Mouse (Mus musculus) bone marrow, adult 2 months (tissue): ENCODE data around the gene Nhej1. TPM values are rescaled to one million over a fixed set of nuclear protein-coding genes. Genes with fewer than 3 reads are reported as not detected.

Experiments
- H3K27ac ChIP-seq: fragments of 200-500 bp; 2 replicates; pipeline ENCODE4 v1.5.1; 2012; ENCODE audit warnings: low read depth, mild to moderate bottlenecking, control low read depth, inconsistent platforms, low read length; ENCODE audit not compliant: control insufficient read depth, poor library complexity, insufficient read depth
- H3K4me1 ChIP-seq: fragments of 200-500 bp; 2 replicates; pipeline ENCODE4 v1.6.1; 2011; ENCODE audit warnings: low read length; ENCODE audit not compliant: control insufficient read depth, insufficient read depth
- H3K4me3 ChIP-seq: fragments of 200-500 bp; replicated peaks from 2 replicates; pipeline ENCODE3; 2011; ENCODE audit warnings: mild to moderate bottlenecking, low read depth, low read length, control low read depth; ENCODE audit not compliant: control insufficient read depth
- CTCF ChIP-seq: fragments of 200-500 bp; IDR thresholded peaks from 2 replicates; pipeline ENCODE4 v1.5.1; 2011; ENCODE audit warnings: low read length, control low read depth; ENCODE audit not compliant: control insufficient read depth, insufficient read depth
- POLR2A ChIP-seq: fragments of 200-500 bp; IDR thresholded peaks from 2 replicates; pipeline ENCODE4 v1.6.1; 2011; ENCODE audit warnings: low read depth, mild to moderate bottlenecking, control low read depth, low read length, borderline replicate concordance; ENCODE audit not compliant: control insufficient read depth
- WGBS: fragments of 180-500 bp; shearing (Covaris S2); methylation state at CpG from one replicate; pipeline ENCODE4 v1.1.7; 2018; 5-methylcytosine and 5-hydroxymethylcytosine counted together
- polyA plus RNA-seq: library from polyadenylated mRNA; stranded (reverse); fragments of >200 nt; gene quantifications from 2 replicates; pipeline ENCODE4 v1.2.4, GENCODE M21; 2011; ENCODE audit warnings: low replicate concordance; ENCODE audit not compliant: missing spikeins, insufficient read depth, insufficient read length

Nhej1 gene
- polyA plus RNA-seq, 1 experiment = 11.6 TPM

DNA sequence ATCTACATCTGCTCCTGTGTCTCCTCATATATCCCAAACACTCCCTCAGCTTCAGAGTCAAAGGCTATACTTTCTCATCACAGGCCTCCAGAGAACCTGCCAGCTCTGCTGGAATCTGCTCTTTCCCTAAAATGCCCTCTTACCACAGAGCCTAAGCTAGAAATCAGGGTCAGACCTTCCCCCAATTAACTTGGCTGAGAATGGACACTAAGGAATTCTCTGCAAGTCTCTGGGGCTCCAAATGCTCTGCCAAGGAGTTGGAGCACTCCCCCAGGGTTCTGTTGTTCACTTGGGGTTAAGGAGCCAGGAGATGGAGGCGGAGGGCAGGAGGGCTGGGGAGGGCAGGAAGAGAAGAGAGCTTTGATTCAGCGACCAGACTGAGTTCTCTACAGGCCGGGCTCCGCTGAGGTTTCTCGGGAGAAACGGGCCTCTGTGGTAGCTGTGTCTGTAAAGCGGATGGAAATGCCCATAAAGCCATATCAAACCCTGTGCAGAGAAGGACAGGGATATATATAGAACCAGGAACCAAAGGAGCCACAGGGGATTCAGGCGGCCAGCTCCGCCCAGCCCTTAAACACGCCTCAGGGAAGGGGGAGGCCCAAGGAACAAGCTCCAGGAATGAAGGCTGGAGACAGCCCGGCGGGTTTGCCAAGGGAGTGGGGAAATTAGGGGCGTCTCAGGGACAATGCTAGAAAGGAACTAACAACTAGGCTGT lies 109.3 kb downstream of the Nhej1 start:
- WGBS = 61% methylated on average over 13 of the region's 13 CpGs
- TF ChIP-seq POLR2A (no peak), CTCF (no peak)

DNA sequence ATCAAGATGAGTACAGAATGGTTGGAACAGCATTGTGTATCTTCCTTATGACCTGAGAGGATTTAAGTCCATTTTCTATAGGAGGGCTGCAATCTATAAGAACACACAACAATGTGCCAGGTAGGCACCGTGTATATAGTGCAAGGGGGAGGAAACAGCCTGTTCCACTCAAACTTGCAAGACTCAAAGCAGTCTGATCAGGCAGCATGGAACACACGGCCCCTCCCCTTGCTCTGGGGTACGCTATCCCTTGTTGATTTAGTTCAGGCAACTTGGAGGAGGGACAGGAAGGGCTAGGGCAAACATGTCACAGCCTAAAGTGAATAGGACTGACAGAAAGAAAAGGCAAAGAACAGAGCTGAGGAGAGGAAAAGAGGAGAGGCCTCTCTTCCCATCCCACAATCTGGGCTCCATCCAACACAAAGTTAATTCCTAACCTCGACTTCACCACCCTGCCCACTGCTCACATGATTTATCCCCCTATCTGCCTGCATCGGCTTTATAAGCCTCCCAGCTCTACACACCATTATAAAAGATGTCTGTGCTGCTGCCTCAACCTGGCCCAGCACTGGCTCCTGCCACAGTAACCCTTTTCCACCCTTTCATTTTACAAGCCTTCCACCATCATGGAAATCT lies 110.7 kb downstream of the Nhej1 start:
- Histone ChIP-seq H3K4me1 (no peaks in the 10 kb centered on the region), H3K4me3 (no peak overlapping the region), H3K27ac (no peak overlapping the region)
- 52% methylated on average over 5 of the region's 5 CpGs for WGBS
- TF ChIP-seq POLR2A (no peak), CTCF (no peak)

More for the DNA sequence above, 109.3 kb downstream of the Nhej1 start:
- H3K4me1 ChIP-seq = no peaks in the 10 kb centered on the region
- no peak overlapping the region for H3K27ac ChIP-seq
- no peak overlapping the region for H3K4me3 ChIP-seq

DNA sequence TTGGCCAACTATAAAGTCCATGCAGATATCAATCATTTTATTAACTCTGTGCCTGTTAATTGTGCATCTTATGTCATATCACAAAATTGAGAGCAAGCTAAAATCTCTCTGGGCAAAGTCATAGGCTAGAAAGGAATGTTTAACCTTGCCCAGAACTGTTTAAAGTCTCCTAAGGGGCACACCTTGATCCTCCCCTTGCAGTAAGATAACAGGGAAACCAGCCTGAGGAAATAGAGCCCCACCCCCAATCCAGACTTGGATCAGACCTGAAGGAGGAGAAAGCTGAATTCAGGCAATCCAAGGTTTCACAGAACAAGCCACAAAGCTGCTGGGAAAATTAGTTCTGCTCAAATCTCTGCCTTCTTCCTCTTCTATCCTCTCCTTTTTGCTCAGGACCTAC lies 114.2 kb downstream of the Nhej1 start:
- H3K4me1 ChIP-seq = no peaks in the 10 kb centered on the region
- no peak for TF ChIP-seq POLR2A
- no peak for TF ChIP-seq CTCF
- no peak overlapping the region for H3K4me3 ChIP-seq
- no peak overlapping the region for H3K27ac ChIP-seq

DNA sequence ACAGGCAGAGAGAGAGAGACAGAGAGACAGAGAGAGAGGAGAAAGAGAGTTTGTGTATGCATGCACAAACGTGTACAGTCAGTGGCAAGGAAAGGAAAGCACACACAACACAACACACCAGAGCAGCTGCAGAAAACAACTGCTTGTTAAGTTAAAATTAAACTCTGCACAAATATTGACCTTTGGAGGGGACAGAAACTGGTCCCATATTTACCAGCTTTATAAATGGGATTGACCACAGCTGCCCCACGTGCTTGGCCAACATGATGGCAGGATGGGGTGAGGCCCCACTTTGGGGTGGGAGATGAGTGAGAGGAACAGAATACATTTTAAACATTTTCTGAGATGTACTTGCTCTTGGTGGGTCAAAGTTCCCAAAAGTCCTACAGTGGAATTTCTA lies 114.8 kb downstream of the Nhej1 start:
- no peak overlapping the region for H3K4me3 ChIP-seq
- WGBS = 64% methylated on average over 2 of the region's 2 CpGs
- no peak overlapping the region for H3K27ac ChIP-seq
- H3K4me1 ChIP-seq = no peaks in the 10 kb centered on the region
- no peak for TF ChIP-seq CTCF
- TF ChIP-seq POLR2A = no peak

DNA sequence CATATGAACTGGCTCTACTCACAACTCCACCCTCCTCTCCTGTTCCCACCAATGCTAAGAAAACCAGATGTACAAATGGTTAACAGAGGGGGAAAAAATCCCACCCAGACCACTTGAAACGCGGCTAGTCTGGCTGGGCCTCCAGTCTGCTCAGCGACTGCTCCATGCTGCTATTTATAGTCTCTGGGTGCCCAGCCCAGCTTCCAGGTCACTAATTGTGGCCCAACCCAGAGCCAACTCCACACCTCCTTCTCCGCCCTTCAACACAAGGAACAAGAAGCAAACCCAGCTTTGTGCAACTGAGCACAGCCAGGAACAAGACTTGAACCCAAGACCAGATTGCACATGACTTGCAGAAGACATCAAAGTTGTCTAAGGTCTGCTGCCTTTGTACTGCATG lies 119.0 kb downstream of the Nhej1 start:
- no peak overlapping the region for H3K4me3 ChIP-seq
- H3K4me1 ChIP-seq = no peaks in the 10 kb centered on the region
- TF ChIP-seq POLR2A = no peak
- no peak overlapping the region for H3K27ac ChIP-seq
- WGBS = 58% methylated on average over 4 of the region's 4 CpGs

DNA sequence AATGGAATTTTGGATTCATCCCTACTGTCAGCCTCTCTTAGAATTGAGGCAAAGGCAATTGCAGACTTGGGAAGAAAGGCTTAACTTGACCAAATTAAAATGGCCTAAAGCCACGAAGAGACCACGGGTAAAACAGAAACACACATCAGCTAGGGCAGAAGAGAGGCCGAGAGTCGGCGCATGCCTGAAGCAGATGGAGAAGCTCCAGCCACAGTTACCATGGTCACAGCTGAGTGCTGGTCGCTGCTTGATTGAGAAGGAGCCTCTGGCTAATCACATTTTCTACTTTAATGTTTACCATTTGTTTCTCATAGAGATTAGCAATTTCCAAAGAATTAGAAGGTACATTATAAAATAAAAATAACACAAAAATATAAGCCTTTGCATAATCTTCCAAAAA lies 123.8 kb downstream of the Nhej1 start:
- WGBS = 74% methylated on average over 6 of the region's 6 CpGs
- TF ChIP-seq CTCF = no peak
- no peak for TF ChIP-seq POLR2A
- no peak overlapping the region for H3K27ac ChIP-seq
- no peak overlapping the region for H3K4me3 ChIP-seq
- no peaks in the 10 kb centered on the region for H3K4me1 ChIP-seq

DNA sequence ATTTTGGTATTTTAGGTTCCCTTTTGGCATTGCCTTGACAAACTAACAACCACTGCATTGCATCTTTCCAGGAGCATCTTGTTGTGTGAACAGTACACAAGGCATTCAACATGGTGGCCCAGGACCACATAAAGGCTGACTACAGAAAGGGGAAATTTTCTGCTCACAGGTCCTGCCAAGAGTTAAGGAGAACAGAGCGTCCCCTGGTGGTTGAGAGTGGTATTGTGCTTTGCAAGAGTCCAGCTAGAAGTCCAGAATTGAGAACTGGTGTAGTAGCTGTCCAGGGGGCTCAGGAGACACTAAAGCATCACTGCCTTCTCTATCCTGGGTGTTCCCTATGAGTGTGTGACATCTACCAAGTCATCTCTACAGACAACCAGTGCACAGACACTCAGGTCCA lies 124.5 kb downstream of the Nhej1 start:
- no peak for TF ChIP-seq POLR2A
- peak; percentile 46 for TF ChIP-seq CTCF
- WGBS = 0% methylated on average over 1 of the region's 1 CpGs
- Histone ChIP-seq H3K4me1 (no peaks in the 10 kb centered on the region), H3K27ac (no peak overlapping the region), H3K4me3 (no peak overlapping the region)

DNA sequence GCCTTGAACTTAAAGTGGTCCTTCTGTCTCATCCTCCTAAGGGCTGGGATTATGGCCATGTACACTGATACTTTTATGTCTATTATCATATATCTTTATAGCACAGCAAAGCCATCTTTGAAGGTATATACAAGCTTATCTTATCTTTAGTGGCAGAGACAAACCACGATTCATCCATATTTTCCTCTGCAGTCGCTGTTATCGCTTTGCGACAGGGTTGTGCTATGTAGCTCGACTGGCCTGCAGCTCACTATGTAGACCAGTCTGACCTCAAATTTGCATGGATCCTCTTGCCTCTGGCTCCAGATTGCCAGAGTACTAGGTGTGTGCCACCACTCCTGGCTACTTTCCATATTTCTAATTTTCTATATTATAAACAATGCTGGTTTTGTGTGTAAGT lies 125.8 kb downstream of the Nhej1 start:
- 56% methylated on average over 5 of the region's 5 CpGs for WGBS
- TF ChIP-seq CTCF (no peak), POLR2A (no peak)
- Histone ChIP-seq H3K4me1 (no peaks in the 10 kb centered on the region), H3K4me3 (no peak overlapping the region), H3K27ac (no peak overlapping the region)
